Mouse (Mus musculus) liver, postnatal 0 days (tissue): ENCODE measurements around the gene Trappc10.

Experiments used
- CTCF ChIP-seq: sonication (generic); IDR thresholded peaks from 2 replicates; pipeline ENCODE4 v1.5.1; 2016; ENCODE audit warnings: antibody characterized with exemption, low read depth
- EP300 ChIP-seq: IDR thresholded peaks from 2 replicates; pipeline ENCODE4 v1.6.1; 2016; ENCODE audit warnings: antibody characterized with exemption, low read depth, mild to moderate bottlenecking

DNA sequence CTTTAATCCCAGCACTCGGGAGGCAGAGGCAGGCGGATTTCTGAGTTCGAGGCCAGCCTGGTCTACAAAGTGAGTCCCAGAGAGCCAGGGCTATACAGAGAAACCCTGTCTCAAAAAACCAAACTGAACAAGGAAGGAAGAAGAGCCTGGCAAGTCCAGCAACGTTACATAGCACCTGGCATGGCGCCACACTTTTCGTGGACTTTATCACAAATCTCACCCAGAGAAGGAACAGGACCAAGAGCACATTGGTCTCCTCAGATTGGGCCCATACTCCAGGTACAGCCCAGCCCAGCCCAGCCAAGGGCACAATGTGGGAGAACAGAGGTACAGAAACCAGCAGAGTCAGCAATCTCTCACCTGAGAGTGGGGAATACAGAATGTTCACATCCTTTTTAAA is 10.7 kb downstream of the Trappc10 start:
- TF ChIP-seq CTCF (no peak), EP300 (no peak)
